Mouse (Mus musculus): ENCODE measurements around the gene Eloa. TPM values are rescaled to one million over a fixed set of nuclear protein-coding genes. Genes with fewer than 3 reads are reported as not detected.

Eloa gene
- polyA plus RNA-seq, 1 experiment from 2014 or later = 34.7 TPM

GRCm38 (mm10) chr4:136052060-136052459 is 30.5 kb upstream of the Eloa start:
- Histone ChIP-seq H3K36me3 (peaks cover 53% of the 10 kb centered on the region), H3K27ac (replicated peaks) (peak overlapping the region; percentile 96), H3K9me3 (replicated peaks) (no peaks in the 10 kb centered on the region), H3K4me3 (peak overlapping the region; percentile 89), H3K4me1 (peaks cover 28% of the 10 kb centered on the region), H3K27me3 (ENCODE audit: low read depth, poor library complexity, severe bottlenecking) (no peaks in the 10 kb centered on the region)
- WGBS = 8% methylated on average over 3 of the region's 3 CpGs
- no peak for DNase-seq (ENCODE audit: low spot score)

GRCm38 (mm10) chr4:136050226-136050625 is 28.7 kb upstream of the Eloa start:
- H3K4me3 ChIP-seq = no peak overlapping the region
- no peak overlapping the region for H3K27ac ChIP-seq (replicated peaks)
- 97% methylated on average over 6 of the region's 6 CpGs for WGBS
- H3K9me3 ChIP-seq (replicated peaks) = no peaks in the 10 kb centered on the region
- H3K27me3 ChIP-seq (ENCODE audit: low read depth, poor library complexity, severe bottlenecking) = no peaks in the 10 kb centered on the region
- DNase-seq (ENCODE audit: low spot score) = no peak
- peaks cover 38% of the 10 kb centered on the region for H3K4me1 ChIP-seq
- peaks cover 71% of the 10 kb centered on the region for H3K36me3 ChIP-seq

DNA sequence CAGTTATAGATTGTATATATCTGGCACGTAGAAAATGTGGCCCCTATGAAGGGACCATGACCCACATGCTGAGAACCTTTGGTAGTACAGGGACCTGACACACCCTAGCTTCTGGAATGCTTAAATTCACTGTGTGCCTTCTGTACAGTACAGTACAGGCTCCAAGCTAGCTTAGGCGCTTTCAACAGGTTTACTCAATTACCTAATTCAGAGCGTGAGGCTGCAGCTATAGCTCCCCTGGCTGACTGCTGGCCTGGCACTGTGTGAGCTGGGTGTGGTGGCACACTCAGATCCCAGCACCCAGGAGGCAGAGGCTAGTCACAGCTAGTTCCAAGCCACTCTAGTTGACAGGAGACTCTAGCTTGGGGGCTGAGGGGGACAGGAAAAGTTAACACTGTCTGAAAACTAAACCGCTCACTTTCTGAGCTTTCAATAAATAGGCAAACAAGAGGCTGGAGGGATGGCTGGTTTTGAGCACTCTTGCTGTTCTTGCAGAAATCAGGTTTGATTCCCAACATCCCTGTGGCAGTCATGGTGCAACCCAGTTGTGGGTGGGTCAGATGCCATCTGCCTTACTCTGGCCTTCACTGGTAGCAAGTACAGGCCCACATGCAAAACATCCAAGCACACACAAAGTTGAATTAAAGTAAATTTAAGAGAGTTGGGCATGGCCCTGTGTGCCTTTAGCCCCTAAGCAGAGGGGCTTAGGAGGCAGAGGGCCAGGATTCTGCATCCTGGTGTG is 26.9 kb upstream of the Eloa start:
- DNase-seq (ENCODE audit: low spot score) = no peak

GRCm38 (mm10) chr4:136047626-136048025 is 26.1 kb upstream of the Eloa start:
- Histone ChIP-seq H3K27ac (replicated peaks) (no peak overlapping the region), H3K4me3 (no peak overlapping the region), H3K4me1 (peaks cover 51% of the 10 kb centered on the region), H3K36me3 (peaks cover 90% of the 10 kb centered on the region), H3K9me3 (replicated peaks) (no peaks in the 10 kb centered on the region), H3K27me3 (ENCODE audit: low read depth, poor library complexity, severe bottlenecking) (no peaks in the 10 kb centered on the region)
- DNase-seq (ENCODE audit: low spot score) = no peak
- 72% methylated on average over 4 of the region's 4 CpGs for WGBS

More for the DNA sequence above, 26.9 kb upstream of the Eloa start:
- Histone ChIP-seq H3K36me3 (peaks cover 89% of the 10 kb centered on the region), H3K4me3 (no peak overlapping the region), H3K27me3 (ENCODE audit: low read depth, poor library complexity, severe bottlenecking) (no peaks in the 10 kb centered on the region), H3K9me3 (replicated peaks) (no peaks in the 10 kb centered on the region), H3K27ac (replicated peaks) (no peak overlapping the region), H3K4me1 (peaks cover 51% of the 10 kb centered on the region)
- 84% methylated on average over 4 of the region's 4 CpGs for WGBS

- Histone ChIP-seq H3K27ac (replicated peaks) (no peak overlapping the region), H3K4me3 (no peak overlapping the region), H3K27me3 (ENCODE audit: low read depth, poor library complexity, severe bottlenecking) (no peaks in the 10 kb centered on the region), H3K9me3 (replicated peaks) (no peaks in the 10 kb centered on the region), H3K36me3 (peaks cover 86% of the 10 kb centered on the region), H3K4me1 (peaks cover 47% of the 10 kb centered on the region)
- DNase-seq (ENCODE audit: low spot score) = no peak
- 80% methylated on average over 6 of the region's 6 CpGs for WGBS
Observed at GRCm38 (mm10) chr4:136046888-136047287, 25.3 kb upstream of the Eloa start.

- Histone ChIP-seq H3K27ac (replicated peaks) (no peak overlapping the region), H3K4me1 (peaks cover 29% of the 10 kb centered on the region), H3K4me3 (no peak overlapping the region), H3K27me3 (ENCODE audit: low read depth, poor library complexity, severe bottlenecking) (no peaks in the 10 kb centered on the region), H3K9me3 (replicated peaks) (no peaks in the 10 kb centered on the region), H3K36me3 (peaks cover 68% of the 10 kb centered on the region)
- DNase-seq (ENCODE audit: low spot score) = no peak
- WGBS = 88% methylated on average over 5 of the region's 5 CpGs
Observed at GRCm38 (mm10) chr4:136045091-136045490, 23.5 kb upstream of the Eloa start.

GRCm38 (mm10) chr4:136043784-136044400 is 22.3 kb upstream of the Eloa start:
- H3K36me3 ChIP-seq = peaks cover 56% of the 10 kb centered on the region

GRCm38 (mm10) chr4:136035078-136035477 is 13.5 kb upstream of the Eloa start:
- no peaks in the 10 kb centered on the region for H3K9me3 ChIP-seq (replicated peaks)
- 69% methylated on average over 4 of the region's 4 CpGs for WGBS
- H3K27ac ChIP-seq (replicated peaks) = no peak overlapping the region
- 0 out of 2 replicates have a peak, but pooled peaks cover 2% of the 10 kb centered on the region for H3K36me3 ChIP-seq
- H3K4me3 ChIP-seq = no peak overlapping the region
- DNase-seq (ENCODE audit: low spot score) = no peak
- H3K4me1 ChIP-seq = peaks cover 18% of the 10 kb centered on the region
- no peaks in the 10 kb centered on the region for H3K27me3 ChIP-seq (ENCODE audit: low read depth, poor library complexity, severe bottlenecking)

More at GRCm38 (mm10) chr4:136043784-136044400, 22.3 kb upstream of the Eloa start:
- Histone ChIP-seq H3K4me1 (peaks cover 25% of the 10 kb centered on the region), H3K27me3 (ENCODE audit: low read depth, poor library complexity, severe bottlenecking) (no peaks in the 10 kb centered on the region), H3K27ac (replicated peaks) (no peak overlapping the region), H3K9me3 (replicated peaks) (no peaks in the 10 kb centered on the region), H3K4me3 (no peak overlapping the region)
- no peak for DNase-seq (ENCODE audit: low spot score)
- WGBS = 86% methylated on average over 6 of the region's 6 CpGs

GRCm38 (mm10) chr4:136033231-136033630 is 11.7 kb upstream of the Eloa start:
- Histone ChIP-seq H3K27me3 (ENCODE audit: low read depth, poor library complexity, severe bottlenecking) (no peaks in the 10 kb centered on the region), H3K36me3 (0 out of 2 replicates have a peak, but pooled peaks cover 2% of the 10 kb centered on the region), H3K9me3 (replicated peaks) (no peaks in the 10 kb centered on the region), H3K4me1 (peaks cover 18% of the 10 kb centered on the region), H3K27ac (replicated peaks) (no peak overlapping the region), H3K4me3 (no peak overlapping the region)
- DNase-seq (ENCODE audit: low spot score) = no peak
- 82% methylated on average over 1 of the region's 1 CpGs for WGBS

- H3K27me3 ChIP-seq (ENCODE audit: low read depth, poor library complexity, severe bottlenecking) = no peaks in the 10 kb centered on the region
- H3K4me1 ChIP-seq = peaks cover 21% of the 10 kb centered on the region
- WGBS = 6% methylated on average over 8 of the region's 8 CpGs
- H3K27ac ChIP-seq (replicated peaks) = peak overlapping the region; percentile 67
- H3K36me3 ChIP-seq = no peaks in the 10 kb centered on the region
- peak; percentile 28 for DNase-seq (ENCODE audit: low spot score)
- no peaks in the 10 kb centered on the region for H3K9me3 ChIP-seq (replicated peaks)
- peak overlapping the region; percentile 16; the same call in 1 of the 2 replicates for H3K4me3 ChIP-seq
Observed at GRCm38 (mm10) chr4:136030968-136031909, 9.7 kb upstream of the Eloa start.

- Histone ChIP-seq H3K27me3 (ENCODE audit: low read depth, poor library complexity, severe bottlenecking) (no peaks in the 10 kb centered on the region), H3K36me3 (no peaks in the 10 kb centered on the region), H3K27ac (replicated peaks) (no peak overlapping the region), H3K4me1 (peaks cover 21% of the 10 kb centered on the region), H3K9me3 (replicated peaks) (no peaks in the 10 kb centered on the region), H3K4me3 (no peak overlapping the region)
- DNase-seq (ENCODE audit: low spot score) = no peak
- WGBS = 93% methylated on average over 5 of the region's 5 CpGs
Observed at GRCm38 (mm10) chr4:136028689-136029088, 7.1 kb upstream of the Eloa start.

GRCm38 (mm10) chr4:136028132-136028564 is 6.6 kb upstream of the Eloa start:
- WGBS = 91% methylated on average over 19 of the region's 19 CpGs

More at GRCm38 (mm10) chr4:136028132-136028564, 6.6 kb upstream of the Eloa start:
- H3K4me1 ChIP-seq = peaks cover 21% of the 10 kb centered on the region
- DNase-seq (ENCODE audit: low spot score) = no peak
- no peaks in the 10 kb centered on the region for H3K36me3 ChIP-seq
- no peaks in the 10 kb centered on the region for H3K9me3 ChIP-seq (replicated peaks)
- no peak overlapping the region for H3K27ac ChIP-seq (replicated peaks)
- no peak overlapping the region for H3K4me3 ChIP-seq
- H3K27me3 ChIP-seq (ENCODE audit: low read depth, poor library complexity, severe bottlenecking) = no peaks in the 10 kb centered on the region

All from midbrain, embryonic 10.5 days (tissue).